Mouse (Mus musculus) adrenal gland, adult (tissue): ENCODE measurements around the gene Slc22a14.
A peak's percentile ranks its signal among the peaks of the same experiment; 100 is the strongest.
"Not testable (repeated sequence)": the region's sequence is repeated elsewhere in the genome, so short reads cannot be mapped to it uniquely, and the experiment has no call there.

Experiments
- DNase-seq, 2 experiments: peaks; one replicate each; pipeline ENCODE4 v3.0.0; 2022 to 2023; ENCODE audit warnings: low spot score in 1 of 2; ENCODE audit not compliant: inconsistent age in 2 of 2

Slc22a14 gene

DNA sequence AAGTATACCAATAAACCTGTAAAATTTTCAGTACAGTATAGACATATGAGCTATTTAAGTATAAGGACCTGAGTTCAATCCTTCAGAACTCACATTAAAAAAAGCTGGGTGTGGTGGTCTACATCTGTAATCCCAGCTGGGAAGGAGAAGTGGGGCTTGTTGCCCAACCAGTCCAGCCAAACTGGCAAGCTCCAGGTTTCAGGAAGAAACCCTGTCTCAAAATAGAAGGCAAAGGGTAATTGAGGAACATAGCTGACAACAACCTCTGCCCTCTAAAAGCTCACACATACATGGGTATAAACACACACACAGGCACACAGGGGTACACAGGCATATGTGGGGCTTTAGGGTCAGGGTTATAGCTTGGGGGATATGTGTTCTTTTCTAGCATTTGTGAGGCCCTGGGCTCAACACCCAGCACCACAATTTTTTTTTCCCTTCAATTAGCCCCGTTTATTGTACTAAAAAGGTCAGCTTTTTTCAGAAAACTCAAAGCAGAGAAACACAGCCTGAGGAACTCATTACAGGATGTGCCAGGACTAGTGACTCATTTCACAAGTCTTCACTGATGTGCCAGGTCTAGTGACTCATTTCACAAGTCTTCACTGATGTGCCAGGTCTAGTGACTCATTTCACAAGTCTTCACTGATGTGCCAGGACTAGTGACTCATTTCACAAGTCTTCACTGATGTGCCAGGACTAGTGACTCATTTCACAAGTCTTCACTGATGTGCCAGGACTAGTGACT is 99.8 kb downstream of the Slc22a14 start:
- DNase-seq, result peak in 1 of 2 experiments; percentile 43

DNA sequence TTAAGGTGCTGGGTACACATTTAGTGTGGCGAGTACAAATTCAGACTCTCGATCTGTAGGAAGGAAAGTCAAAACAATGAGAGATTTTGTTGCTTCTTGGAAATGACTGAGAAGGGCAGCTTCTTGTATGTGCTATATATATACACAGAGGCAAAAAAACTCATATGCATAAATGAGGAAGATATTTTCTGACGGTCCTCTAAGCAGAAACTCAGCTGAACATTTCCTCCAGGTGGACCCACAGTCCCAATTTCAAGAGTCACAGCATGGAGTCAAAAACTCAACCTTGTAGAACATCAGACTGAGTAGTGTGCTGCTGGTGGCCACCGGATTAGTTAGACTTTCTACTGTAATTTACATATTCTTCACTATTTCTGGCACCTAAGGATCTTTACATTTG is 102.3 kb downstream of the Slc22a14 start:
- DNase-seq, result no peak

DNA sequence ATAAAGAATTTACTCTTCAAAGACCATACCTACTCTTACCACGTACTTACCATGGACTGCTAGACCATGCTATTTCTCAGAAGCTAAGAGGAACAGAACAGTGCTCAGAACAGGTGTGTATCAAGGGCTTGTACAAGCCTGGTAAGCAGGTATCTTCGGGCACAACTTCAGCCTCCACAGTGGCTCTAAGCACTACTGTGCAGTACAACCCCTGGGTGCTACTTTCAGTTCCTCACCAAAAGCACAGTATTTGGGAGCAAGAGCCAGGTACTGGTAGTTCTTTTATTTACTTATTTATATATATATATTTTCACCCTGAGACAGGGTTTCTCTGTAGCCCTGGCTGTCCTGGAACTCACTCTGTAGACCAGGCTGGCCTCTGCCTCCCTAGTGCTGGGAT is 104.5 kb downstream of the Slc22a14 start:
- DNase-seq, result no peak

- DNase-seq, result no peak
Measured at GRCm38 (mm10) chr9:119258785-119259184, 106.6 kb downstream of the Slc22a14 start.

- DNase-seq, result no peak
Measured at GRCm38 (mm10) chr9:119258128-119258527, 107.2 kb downstream of the Slc22a14 start.

- no peak for DNase-seq
Measured at GRCm38 (mm10) chr9:119256161-119256560, 109.2 kb downstream of the Slc22a14 start.

DNA sequence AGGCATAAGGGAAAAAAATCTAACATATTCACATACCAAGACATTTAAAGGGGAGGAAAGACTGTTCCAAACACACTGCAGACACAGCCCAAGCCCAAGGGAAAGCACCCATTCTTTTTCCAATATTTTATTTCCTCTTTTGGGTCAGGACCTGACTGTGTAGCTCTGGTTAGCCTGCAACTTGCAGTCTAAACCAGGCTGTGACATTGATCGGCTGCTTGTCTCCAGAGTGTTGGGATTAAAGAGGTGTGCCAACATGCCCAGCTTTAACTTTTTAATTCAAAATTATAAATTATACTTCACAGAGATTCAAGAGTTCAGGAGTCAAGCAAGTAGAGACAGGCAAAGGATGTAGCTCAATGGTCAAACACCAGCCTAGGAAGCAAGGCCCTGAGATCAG is 110.3 kb downstream of the Slc22a14 start:
- no peak for DNase-seq

DNA sequence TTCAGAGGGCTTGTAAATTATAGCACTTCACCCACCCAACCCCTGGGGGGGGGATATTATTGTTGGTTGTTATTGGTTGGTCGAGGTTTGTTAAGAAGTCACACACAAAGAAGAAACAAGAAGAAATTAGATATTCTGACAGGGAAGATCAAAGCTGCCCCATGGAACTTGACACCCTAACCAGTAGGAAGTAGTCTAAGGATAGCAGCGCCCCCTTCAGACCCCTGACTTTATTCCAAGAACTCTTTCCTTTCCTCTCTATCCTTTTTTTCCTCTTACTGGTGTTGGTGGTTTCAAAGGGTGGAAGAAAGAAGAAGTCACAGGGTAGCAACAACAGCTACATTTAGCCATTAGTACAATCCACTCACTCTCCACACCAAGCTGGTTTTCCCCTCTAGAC is 111.2 kb downstream of the Slc22a14 start:
- DNase-seq, result no peak

DNA sequence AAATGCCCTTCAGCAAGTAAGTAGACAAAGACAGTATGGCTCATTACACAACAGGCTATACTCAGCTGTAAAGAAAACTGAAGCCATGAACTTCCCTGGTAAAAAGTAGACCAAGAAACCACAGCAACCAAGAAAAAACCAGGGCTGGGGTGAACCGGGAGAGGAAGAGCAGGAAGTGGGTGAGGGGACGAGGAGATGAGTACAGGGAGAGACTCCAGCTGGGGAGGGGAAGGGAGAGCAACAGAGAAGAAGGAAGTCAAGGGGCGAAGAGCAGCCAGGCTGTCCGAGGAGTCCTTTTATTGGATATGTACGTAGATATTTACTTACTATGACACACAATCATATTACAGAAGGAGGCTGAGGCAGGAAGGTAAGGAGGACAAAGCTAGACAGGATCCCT is 117.4 kb downstream of the Slc22a14 start:
- no peak for DNase-seq

DNA sequence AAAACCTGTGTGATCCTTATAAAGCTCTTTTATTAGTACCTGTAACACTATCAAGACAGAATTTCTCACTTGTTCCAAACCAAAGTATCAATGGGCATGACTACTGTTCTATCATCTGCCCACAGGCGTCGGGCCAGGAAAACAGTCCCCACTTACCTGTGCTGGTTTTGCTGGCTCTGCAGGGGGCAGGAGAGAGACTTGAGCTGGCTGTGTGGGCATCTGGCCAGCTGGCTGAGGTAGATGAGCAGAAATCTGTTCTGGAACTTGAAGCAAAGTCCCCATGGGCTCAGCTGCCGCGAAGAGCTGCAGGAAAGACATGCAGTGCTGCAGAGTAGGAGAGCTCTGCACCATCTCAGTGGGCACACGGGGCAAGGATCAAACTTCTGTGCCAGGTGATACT is 118.5 kb downstream of the Slc22a14 start:
- peak in 1 of 2 experiments; percentile 30 for DNase-seq

GRCm38 (mm10) chr9:119243981-119244380 is 121.4 kb downstream of the Slc22a14 start:
- DNase-seq, result no peak

GRCm38 (mm10) chr9:119241169-119241865 is 124.0 kb downstream of the Slc22a14 start:
- DNase-seq, result no peak

GRCm38 (mm10) chr9:119240286-119240997 is 124.9 kb downstream of the Slc22a14 start:
- DNase-seq, result no peak

DNA sequence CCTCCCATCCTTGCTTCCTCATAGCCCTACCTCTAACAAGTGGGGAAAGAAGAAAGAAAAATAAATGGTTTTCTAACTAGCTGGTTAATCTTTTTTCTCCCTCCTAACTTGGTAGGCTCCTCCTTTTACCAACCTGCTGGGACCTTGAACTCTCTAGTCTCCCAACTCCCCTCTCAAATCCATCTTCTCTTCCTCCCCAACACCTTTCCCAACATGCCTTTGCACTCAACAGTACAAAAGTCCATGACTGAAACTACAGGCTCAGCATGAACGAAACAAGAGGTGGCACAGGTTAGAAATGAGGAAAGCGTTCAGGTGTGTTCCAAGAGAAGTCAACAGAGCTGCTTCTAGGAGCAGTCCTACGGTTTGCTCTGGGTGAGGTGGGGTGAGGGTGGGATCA is 126.1 kb downstream of the Slc22a14 start:
- no peak for DNase-seq

- no peak for DNase-seq
Measured at GRCm38 (mm10) chr9:119238796-119239195, 126.6 kb downstream of the Slc22a14 start.

GRCm38 (mm10) chr9:119231552-119231951 is 133.8 kb downstream of the Slc22a14 start:
- no peak for DNase-seq

DNA sequence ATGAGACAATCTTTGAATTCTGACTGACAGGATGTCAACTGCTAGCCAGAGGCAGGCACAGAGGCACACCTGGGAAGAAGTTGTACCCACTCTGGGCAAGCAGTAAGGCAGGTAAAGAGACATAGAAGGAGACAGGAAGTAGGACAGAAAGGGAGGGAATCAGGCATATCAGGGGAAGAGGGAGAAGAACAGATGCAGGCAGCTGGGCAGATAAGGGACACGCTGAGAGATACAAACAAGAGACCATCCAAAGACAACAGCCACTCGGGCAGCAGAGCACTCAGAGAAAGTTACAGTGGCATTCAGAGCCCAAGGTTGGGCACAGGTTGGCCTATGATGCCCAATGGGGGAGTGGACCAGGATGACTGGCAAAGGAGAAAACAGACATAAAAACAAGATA is 134.5 kb downstream of the Slc22a14 start:
- DNase-seq, result no peak

DNA sequence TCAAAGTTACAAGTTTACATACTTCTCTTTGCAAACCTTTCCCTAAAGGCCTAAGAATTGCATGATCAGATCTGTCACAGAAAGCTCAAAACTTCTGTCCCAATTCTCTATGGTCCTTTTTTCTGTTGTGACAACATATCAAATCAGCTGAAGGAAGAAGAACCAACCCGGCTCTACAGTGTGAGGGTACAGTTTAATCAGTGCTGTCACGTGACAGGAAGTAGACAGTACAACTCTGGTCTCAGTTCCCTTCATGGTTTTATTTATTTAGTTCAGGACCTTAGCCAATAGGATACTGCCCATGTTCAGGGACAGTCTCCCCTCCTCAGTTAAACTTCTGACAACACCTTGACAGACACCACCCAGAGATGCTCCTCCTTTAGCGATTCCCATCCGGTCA is 145.1 kb downstream of the Slc22a14 start:
- no peak for DNase-seq

GRCm38 (mm10) chr9:119219667-119220066 is 145.7 kb downstream of the Slc22a14 start:
- DNase-seq, result no peak

DNA sequence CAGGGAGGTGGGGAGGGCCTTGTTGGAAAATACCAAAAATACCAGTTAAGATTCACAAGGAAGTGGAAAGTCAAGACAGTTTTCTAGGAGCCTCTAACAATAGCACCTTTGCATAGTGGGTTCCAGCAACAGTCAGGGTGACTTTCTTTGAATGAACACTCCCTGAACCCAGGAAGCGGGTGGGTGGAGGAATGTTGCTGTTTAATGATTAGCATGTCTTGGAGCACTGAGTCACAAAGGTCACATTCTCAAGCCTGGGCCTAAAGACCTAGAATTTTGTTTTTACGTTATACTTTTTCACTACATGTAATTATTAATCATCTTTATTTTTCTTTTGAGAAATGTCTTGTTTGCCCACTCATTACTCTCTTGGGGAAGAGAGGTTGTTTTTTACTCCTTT is 150.0 kb downstream of the Slc22a14 start:
- not testable (repeated sequence) for DNase-seq

DNA sequence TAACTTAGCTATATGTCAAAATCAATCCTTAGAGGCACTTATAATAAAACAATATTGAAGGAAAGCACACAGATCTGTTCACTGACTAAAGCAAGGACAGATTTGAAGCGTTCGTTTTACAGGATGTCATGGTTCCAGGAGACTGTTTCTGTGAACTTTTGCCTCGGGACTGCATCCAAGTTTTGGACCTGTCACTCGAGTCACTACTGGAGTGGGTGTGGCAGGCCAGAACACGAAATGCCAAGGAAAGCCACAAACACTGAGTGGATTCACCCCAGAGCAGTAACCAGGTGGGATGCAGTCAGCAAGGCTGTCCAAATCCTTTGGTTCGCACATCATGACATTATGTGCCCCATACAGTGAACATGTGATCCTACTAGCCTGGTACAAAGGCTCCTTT is 150.8 kb downstream of the Slc22a14 start:
- DNase-seq, result no peak

DNA sequence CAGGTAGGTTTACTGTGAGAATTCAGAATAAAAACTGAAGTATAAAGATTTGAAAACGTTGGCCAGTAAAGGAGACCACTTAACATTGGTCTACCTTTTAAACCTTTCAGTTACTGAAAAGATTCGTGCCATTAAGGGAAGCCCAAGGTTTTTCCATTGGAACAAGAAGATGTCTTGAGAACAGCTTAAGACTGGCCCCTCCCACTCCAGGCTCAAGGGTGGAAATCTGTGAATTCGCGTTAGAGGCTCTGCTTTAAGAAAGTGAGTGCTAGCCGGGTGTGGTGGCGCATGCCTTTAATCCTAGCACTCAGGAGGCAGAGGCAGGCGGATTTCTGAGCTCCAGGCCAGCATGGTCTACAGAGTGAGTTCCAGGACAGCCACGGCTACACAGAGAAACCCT is 152.4 kb downstream of the Slc22a14 start:
- DNase-seq, result no peak
